Mouse (Mus musculus): ENCODE measurements around the gene Fam241b. TPM values are rescaled to one million over a fixed set of nuclear protein-coding genes. Genes with fewer than 3 reads are reported as not detected.

Fam241b gene
- polyA plus RNA-seq, 1 experiment from 2014 or later = 0.63 TPM

DNA sequence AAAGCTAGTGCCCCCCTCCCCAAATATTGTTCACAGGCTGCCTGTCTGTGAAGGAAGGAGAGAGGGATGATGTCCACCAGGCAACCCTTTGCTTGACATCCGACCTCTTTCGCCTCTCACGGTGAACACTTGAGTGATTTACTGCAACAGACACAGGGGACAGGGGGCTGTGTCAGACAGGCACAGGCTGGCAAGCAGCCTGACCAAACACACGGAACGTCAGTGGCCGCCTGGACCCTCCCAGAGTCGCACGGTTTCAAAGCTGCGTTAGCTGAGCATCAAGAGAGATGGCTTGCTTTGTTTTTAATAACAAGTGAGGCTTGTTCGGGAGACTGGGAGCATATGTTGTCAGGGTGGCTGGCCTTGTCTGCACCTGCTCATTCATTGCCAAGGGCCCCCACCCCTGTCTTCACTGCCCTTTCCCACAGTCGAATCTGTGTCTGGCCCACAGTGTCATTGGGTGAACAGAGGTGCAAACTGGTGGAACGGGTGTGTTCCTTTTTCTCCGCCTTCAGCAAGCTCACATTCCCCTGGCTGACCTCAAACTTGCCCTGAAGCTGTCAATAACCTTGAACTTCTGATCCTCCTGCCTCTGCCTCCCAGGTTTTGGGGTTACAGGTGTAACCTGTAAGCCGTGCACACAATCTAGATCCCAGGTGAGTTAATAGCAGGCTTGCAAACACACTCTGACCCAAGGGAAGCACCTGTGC lies 82.6 kb downstream of the Fam241b start:
- Histone ChIP-seq H3K9me3 (replicated peaks) (no peaks in the 10 kb centered on the region), H3K9ac (no peak overlapping the region), H3K27ac (no peak overlapping the region), H3K4me1 (peaks cover 4% of the 10 kb centered on the region; the same call in 1 of the 2 replicates), H3K27me3 (replicated peaks) (0 out of 2 replicates have a peak, but pooled peaks cover 3% of the 10 kb centered on the region), H3K4me3 (no peak overlapping the region), H3K36me3 (no peaks in the 10 kb centered on the region), H3K4me2 (no peak overlapping the region)
- no peak for ATAC-seq
- 60% methylated on average over 14 of the region's 14 CpGs for WGBS (ENCODE audit: insufficient replicate concordance)

DNA sequence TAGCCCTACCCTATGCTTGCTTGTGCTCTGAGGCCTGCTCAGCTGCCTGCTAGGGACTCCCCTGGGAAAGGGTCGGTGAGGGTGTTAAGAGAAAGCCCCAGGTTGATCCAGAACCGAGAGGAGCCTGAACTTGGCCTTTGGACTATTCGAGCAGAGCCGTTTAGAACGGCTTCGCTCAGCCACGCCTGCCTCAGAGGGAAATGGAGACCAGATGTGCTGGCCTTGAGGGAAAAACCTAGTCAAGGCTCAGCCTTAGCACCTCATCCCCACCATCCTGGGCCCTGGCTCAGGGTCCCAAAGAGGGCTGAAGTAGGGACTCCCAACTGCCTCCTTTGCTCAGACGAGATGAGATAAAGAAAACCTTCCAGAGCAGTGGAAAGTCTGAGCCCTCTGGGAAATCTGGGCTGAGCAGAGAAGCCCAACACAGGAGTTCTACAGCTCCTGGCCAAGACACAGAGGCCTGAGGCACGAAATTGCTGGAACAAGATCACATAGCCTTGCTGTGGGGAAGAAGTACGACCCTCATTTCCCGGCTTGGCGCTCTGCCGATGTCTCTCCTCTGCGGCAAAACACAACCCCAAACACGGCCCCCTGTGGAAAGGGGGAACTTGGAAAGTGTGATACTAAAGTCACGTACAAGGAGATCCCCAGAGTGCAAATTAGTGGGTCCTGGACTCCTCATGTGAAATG lies 83.4 kb downstream of the Fam241b start:
- H3K27me3 ChIP-seq (replicated peaks) = 0 out of 2 replicates have a peak, but pooled peaks cover 3% of the 10 kb centered on the region
- no peak for ATAC-seq

DNA sequence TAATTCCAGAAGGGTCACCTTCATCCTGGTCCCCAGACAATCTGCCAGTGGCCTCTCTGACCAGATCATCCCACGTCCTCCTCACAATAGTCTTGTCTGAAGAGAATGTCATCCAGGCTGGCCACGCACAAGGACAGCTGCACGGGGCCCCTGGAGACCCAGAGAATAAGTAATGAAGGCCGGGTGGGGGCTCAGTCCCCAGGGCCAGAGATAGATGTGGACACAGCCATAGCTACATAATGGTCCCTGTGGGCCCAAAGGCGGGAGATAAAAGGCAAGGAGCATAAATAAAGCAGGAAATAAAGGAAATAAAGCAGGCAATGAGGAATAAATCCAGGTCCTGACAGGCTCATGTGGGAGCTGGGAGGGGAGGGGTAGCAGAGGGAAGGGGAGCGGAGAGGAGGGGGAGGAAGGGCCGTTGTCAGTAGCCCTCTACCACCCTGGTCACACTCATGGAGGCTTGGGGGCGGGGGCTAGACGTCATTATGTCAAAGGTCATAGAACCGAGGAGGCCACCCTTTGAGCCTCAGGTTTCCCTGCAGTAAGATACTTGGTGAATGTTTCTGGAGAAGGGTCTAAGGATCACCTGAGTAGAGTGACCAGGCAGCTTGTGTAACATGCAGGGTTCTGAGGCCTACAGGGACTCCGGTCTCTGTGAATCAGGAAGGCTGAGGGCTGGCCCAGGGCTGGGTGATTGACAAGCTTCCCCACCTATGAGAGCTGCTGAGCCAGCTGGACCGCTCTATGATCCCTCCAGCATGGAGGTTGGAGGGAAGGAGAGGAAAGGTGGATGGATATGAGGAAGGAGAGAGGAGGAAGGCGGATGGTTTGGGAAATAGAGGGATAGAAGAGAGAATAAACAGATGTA lies 85.0 kb downstream of the Fam241b start:
- no peaks in the 10 kb centered on the region for H3K4me1 ChIP-seq
- WGBS (ENCODE audit: insufficient replicate concordance) = 65% methylated on average over 13 of the region's 13 CpGs

More for the DNA sequence above, 83.4 kb downstream of the Fam241b start:
- H3K9ac ChIP-seq = no peak overlapping the region
- H3K36me3 ChIP-seq = no peaks in the 10 kb centered on the region
- no peak overlapping the region for H3K4me2 ChIP-seq
- WGBS (ENCODE audit: insufficient replicate concordance) = 59% methylated on average over 16 of the region's 16 CpGs
- no peaks in the 10 kb centered on the region for H3K4me1 ChIP-seq
- no peaks in the 10 kb centered on the region for H3K9me3 ChIP-seq (replicated peaks)
- H3K27ac ChIP-seq = no peak overlapping the region
- no peak overlapping the region for H3K4me3 ChIP-seq

More for the DNA sequence above, 85.0 kb downstream of the Fam241b start:
- no peak overlapping the region for H3K27ac ChIP-seq
- no peaks in the 10 kb centered on the region for H3K36me3 ChIP-seq
- no peak overlapping the region for H3K4me2 ChIP-seq
- ATAC-seq = no peak
- 0 out of 2 replicates have a peak, but pooled peaks cover 3% of the 10 kb centered on the region for H3K27me3 ChIP-seq (replicated peaks)
- H3K9ac ChIP-seq = no peak overlapping the region
- no peaks in the 10 kb centered on the region for H3K9me3 ChIP-seq (replicated peaks)
- no peak overlapping the region for H3K4me3 ChIP-seq

Other genes with a start within 250 kb of the Fam241b start
- 2.6 and 5.0 TPM in 2 replicates for gene Col13a1, start 164.8 kb downstream of the Fam241b start, polyA plus RNA-seq (2016; fragmentation: Nextera tagmentation; extraction: Ambion mirVana)
- not detected in 2 replicates for gene Neurog3, start 10.8 kb downstream of the Fam241b start, polyA plus RNA-seq (2016; fragmentation: Nextera tagmentation; extraction: Ambion mirVana)
- gene Tspan15, start 87.3 kb upstream of the Fam241b start, polyA plus RNA-seq (2016; fragmentation: Nextera tagmentation; extraction: Ambion mirVana) = 8.9 and 11.6 TPM in 2 replicates
- not detected in 2 replicates for gene Tacr2, start 108.5 kb upstream of the Fam241b start, polyA plus RNA-seq (2016; fragmentation: Nextera tagmentation; extraction: Ambion mirVana)
- 130 and 131 TPM in 2 replicates for gene Hk1, start 236.0 kb upstream of the Fam241b start, polyA plus RNA-seq (2016; fragmentation: Nextera tagmentation; extraction: Ambion mirVana)